Mouse (Mus musculus): ENCODE results near the gene Camta1.

Camta1 gene

DNA sequence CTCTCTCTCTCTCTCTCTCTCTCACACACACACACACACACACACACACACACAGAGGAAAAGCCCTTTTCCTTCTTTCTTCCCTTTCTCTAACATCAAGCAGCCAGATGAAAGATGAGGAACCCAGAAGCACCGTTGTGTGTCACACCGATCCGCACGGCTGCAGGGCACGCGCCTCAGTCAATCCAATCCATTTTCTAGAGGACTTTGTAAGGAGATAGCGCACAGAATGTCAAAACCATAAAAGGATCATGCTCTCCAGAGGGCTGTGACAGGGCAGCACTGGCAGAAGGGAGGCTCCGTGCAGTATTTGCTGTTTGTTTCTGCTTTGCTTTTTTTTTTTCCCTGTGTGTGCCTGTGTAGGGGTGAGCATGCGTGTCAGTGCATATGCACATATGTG lies 258.1 kb downstream of the Camta1 start:
- no peak for DNase-seq (ENCODE audit: low spot score)

DNA sequence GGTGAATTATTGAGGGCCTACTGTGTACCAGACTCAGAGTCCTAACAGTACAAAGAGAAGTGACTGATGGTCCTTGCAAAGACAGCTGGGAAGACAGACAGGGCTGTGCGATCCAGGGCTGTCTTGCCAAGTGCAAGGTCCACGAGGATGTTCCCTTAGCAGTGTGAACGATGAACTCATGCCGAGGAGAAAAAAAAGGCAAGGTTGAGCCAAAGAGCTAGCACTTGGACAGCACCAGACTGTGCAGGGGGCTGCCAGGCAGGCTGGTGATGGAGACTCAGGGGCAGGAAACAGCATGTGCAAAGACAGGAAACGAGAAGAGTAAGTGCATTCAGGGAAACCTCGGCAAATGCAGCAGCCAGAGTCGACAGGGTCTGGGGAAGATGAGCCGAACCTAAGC lies 266.6 kb downstream of the Camta1 start:
- DNase-seq (ENCODE audit: low spot score) = no peak

DNA sequence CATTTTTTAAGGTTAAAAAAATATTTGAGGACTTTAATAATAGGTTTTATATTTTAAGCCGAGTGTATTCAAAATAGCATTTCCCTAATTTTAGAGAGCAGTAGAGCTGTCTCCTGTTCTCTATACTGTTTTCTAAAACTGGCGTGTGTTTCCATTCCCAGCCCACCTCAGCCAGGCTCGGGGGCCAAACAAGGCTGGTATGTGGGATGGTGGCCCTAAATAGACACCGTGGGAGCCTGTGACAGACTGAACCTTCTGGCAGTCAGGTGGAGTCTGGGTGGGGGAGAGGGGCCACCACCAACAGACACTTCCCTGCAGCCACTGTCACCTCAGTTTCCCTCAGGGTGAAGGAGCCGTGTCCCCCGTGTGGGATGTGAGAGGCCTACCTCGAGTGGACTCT lies 268.6 kb downstream of the Camta1 start:
- no peak for DNase-seq (ENCODE audit: low spot score)

DNA sequence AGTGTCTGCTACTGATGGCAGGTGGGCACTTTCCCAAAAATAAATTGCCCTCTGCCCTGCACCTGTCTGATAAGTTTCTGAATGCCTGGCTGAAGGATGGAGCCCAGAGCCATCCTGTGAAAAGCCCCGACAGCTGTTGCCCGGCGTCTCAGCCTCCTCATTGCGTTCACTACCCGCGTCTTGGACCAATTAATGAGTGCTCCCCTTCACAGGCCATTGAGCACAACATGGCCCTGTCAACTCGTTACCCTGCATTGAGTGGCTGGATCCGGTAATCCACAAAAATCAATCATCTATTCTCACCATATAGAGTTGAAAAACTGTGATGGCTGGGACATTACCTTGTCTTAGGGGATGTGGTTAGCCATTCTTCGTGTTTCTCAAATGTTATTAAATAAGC lies 275.6 kb downstream of the Camta1 start:
- no peak for DNase-seq (ENCODE audit: low spot score)

DNA sequence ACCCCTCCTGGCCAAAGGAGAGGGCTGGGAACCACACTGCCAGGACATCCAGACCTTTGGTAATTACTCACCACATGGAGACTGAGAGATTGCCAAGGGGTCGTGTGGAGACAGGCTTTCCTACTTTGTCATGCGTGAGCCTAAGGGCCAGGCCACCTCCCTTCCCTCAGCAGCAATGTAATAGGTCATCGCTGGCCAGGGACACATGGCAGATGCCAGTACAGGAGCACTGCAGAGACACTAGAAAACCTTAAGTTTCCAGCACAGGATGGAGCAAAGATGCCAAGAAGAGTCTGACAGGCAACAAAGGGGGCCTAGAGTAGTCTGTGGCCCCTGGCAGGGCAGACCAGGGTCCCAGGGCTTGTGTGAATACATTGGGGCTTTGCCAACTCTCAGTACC lies 283.7 kb downstream of the Camta1 start:
- no peak for DNase-seq (ENCODE audit: low spot score)

DNA sequence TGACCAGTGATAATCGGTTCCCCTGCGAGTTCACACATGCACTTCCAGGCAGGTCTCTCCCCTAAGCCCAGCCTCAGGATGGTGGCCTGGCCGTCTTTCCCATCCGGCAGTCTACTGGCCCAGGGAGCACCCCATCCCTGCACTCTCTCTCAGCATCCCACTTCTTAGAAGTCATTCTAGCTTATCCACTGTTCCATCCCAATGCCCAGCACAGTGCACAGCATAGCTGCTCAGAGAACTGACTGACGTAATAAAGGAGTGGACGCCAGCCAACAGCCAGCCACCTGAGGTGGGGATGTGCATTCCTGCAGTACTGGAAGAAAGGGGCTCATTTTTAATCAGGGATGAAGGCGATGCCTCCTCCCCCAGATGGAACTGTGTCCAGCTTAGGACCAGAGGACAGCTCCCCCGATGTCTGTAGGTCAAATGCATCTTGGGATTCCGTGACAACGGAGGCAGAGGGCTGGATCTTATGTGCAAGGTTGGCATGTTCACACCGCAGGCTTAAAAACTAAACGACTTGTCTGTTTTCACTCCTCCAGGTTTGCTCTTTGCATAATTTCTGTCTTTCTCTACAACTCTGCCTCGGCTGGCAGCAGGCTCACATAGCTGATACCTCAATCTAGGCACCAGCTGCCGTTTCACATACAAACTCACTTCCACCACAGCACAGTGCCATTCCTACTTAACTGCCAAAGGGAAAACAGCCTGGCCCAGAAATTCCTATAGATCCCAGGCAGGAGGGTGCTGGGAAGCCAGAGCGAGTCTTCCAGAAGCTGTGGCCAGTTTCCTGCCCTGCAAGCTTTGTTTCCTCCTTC lies 285.2 kb downstream of the Camta1 start:
- DNase-seq (ENCODE audit: low spot score) = no peak

DNA sequence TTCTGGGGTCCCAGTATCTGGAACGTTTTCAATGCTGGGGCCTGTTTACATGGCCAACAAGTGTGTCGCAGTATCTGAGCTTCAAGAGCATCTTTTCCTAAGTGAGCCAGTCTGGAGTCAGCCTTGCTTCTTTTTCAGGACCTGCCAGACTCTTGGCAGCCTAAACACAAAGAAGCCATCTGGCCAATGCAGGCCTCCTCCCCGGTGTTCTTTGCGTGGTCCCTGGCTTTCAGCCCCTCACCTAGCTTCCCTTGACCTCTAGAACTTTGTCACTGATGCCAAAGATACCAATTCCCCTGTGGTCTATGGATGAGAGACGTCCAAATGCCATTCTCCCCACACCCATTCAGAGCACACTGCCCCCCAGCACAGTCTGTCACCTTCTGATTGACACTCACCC lies 289.0 kb downstream of the Camta1 start:
- no peak for DNase-seq (ENCODE audit: low spot score)

DNA sequence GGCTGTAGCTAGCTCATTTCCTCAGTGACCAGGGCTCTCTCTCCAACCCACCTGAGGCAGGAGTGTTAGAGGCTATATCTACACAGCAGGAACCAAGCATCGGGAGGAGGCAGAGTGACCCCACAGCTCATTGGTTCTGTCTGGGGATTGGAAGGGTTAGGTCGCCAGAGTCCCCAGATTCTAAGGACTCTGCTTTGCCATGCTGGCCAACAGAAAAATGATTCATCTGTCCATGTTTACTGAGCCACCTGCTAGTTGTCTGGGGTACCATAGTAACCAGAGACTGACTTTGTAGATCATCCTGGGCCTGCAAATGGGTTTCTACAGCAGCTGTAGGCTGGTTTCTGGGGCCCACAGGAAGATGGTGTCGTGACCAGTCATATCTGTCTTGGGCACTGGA lies 292.1 kb downstream of the Camta1 start:
- no peak for DNase-seq (ENCODE audit: low spot score)

DNA sequence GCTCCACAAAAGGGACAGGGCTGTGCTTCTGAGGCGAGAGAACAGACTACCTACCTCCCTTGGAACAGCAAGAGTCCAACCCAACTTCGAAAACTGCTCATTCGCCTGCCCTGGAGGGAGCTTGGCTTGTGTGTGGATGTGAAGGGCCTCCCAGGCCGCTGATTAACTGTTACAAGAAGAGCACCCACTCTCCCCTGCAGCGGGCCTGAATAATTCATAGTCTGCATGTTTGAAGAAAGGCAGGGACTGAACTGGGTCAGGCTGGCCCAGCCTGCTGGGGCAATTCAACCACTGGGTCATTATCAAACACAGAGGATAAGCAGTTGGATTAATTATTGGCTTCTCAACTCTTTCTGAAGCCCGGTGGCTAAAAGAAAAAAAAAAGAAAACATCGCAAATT lies 292.8 kb downstream of the Camta1 start:
- no peak for DNase-seq (ENCODE audit: low spot score)

DNA sequence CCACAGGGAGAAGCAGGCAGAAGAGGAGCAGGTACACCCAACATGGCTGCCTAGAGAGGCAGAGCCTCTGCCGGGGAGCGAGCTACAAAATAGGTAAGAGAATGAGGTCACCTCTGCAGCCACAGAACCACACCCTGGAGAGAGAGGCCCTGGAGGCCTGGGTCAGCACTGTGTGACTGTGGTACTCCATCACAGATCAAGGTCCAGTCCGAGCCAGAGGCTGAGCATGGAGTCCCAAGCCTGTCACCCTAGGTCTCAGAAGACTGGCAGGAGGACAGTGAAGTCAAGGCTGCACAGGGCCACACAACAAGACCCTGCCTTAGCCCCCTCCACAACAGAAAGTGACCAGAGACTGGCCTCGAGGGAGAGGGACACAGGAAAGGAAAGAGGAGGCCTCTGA lies 294.6 kb downstream of the Camta1 start:
- no peak for DNase-seq (ENCODE audit: low spot score)

DNA sequence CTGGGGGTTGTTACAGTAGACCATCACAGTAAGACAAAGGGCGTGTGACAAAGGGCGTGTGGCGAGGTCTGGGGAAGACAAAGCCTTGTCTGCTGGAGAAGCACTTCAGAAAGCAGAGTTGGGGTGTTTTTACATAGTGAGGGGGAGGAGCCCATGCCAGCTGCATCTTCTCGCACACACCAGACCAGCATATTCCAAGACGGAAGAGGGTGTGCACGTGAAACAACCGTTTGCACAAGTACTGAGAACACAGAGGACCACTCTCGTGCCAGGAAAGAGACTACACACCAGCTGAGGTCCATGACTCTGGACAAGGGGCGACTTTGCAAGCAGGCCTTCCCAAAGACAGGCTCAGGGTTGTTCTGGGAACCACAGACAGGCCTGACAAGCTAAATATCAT lies 306.2 kb downstream of the Camta1 start:
- DNase-seq (ENCODE audit: low spot score) = no peak

DNA sequence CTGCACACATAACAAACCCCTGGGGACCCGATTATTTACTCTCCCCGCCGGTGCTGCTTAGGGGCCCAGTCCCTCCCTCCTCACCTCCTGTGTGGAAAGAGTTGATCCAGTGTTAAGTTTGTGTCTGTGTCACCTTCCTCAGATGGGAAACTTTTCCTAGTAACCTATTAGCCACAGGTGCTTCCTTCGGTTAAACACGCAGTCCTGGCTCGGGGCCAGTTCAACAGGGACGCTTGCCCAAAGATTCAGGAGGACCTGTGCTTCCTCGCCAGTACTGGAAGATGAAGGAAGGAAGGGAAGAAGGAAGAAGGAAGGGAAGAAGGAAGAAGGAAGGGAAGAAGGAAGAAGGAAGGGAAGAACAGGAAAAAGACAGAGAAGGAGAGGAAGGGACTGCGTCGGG lies 312.2 kb downstream of the Camta1 start:
- no peak for DNase-seq (ENCODE audit: low spot score)

DNA sequence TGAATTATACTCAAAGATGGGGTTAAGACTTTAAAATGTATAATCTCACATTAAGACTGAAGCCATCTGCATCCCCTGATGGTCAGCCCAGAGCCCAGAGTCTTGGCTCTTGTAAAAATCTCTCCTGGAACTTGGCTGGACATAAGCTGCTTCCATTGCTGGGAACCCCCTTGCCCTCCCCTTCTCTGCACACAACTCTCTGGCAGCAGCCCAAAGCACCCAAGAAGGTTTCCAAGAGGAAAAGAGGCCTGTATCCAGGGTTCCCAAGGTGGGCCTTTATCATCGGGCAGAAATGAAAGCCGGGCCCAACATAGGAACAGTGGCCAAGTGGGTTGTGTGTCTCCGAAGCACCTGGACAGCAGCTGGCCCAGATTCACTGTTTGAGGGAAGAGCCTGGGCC lies 316.2 kb downstream of the Camta1 start:
- no peak for DNase-seq (ENCODE audit: low spot score)

DNA sequence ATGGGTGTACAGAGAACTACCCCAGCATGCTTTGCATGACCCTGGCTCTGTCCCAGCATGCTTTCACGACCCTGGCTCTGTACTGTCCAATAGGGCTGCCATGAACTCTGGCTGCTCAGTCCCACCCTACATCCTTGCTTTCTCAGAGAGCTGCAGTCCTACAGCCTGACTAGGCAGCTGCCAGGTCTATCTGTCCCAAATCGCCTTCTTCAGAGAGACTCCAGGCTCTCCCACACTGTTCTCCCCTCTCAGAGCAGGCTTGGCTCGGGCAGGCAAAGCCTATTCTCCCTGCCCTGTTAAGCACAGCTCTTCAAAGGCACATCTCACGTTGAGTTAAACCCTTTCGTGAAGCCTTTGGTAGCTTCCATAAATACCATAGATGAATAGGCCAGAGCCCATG lies 317.5 kb downstream of the Camta1 start:
- no peak for DNase-seq (ENCODE audit: low spot score)

DNA sequence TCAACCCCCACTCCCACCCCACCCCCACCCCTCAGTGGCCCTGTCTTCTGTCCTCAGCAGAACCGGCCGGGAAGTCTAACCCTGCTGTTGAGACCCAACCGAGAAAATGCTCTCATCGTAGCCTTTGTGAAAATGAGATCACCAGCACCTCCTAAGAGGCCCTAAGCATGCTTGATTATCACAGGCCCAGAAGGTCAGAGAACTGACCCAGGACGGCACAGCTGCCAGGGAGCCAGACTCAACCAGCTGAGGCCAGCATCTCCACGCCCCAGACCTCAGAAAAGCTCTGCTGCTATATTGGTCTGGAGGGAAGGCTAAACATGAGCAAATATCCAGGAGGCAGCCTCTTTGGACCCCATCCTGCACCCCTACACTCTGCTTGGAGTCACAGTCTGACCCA lies 321.1 kb downstream of the Camta1 start:
- DNase-seq (ENCODE audit: low spot score) = no peak

DNA sequence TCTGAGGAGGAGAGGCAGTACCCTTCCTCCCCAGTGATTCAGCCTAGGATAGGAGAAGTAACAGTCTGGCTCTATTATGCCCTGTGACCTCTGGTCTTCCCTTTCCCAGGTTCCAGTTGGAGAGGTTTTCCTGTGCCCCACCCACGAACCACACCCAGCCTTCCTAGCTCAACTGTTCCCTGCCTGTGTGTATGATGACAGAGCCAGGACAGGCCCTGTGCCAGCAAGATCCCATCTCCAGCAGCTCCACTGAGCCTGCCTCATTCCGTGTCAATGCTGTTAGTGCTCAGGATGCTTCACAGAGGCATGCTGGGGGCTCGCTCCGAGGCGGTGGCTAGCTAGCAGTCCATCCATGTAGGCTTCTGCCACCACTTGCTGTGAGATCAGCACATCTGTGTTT lies 321.8 kb downstream of the Camta1 start:
- DNase-seq (ENCODE audit: low spot score) = no peak

DNA sequence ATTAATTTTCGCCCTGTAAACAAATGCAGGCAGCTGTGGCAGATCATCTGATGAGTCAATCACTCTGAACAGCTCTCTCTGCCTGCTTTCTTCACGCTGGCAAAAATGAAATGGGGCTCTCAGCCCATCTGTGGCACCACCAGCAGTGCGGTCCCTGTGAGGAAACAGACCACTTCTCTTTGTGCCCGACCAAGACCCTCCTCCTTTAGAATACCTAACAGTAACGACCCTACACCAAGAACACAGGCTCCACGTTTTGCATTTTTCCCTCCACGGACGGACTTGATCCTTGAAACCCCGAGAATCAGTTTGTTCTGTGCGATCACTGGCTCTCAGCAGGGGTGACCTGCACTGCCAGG lies 322.5 kb downstream of the Camta1 start:
- no peak for DNase-seq (ENCODE audit: low spot score)

DNA sequence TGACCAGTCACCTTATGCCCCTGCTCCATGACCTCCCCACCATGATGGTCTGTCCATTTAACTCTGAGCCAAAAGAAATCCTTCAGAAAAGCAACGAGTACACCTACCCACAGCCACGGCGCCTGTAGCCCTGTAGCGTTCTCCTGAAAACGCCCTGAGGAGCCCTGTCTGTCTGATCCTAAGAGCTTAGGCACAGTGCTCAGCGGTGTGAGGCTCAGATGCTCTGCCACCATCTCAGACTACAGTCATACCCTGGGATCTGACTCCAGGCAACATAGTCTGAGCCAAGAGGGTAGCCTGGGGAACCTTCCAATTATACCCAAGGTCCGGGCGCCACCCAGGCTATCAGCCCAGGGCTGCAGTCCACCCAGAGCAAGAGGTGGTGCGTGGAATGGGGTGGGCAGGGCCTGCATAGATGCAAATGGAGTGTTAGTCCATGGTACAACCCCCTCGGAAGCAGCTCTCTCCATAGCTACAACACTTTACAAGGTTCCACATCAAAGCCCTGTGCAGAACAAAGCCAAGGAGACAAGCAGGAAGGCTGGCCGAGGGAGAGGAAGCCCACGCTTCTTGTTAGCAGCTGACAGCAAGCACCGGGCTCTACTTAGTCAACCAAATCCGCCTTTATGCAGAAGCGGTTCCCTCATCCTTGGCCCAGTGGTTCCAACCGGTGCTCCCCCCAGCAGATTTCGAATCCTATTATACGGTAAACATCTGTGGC lies 323.1 kb downstream of the Camta1 start:
- no peak for DNase-seq (ENCODE audit: low spot score)

DNA sequence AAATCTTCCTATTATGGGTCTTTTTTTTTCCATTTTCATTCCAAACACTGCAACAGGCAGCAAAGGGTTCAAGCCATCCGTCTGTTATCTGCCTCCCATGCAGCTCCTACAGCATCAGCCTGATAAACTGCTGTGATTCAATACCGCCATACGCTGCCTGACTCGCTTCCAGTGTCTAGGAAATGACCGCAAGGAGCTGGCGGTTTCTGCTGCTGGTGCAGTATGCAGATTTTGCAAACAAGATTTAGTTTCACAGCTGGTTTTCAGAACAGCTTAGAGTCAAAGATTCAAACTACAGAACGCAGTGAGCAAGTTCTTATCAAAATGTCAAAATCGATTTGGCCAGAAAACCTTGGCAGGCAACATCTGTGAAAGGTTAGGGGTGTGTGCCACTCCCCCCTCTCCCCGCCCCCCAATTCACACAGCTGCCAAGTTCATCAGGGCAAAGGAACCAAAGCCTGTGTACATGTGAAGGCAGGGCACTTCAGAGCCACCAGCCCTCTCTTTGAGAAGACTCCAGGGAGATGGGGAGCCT lies 325.7 kb downstream of the Camta1 start:
- DNase-seq (ENCODE audit: low spot score) = no peak

DNA sequence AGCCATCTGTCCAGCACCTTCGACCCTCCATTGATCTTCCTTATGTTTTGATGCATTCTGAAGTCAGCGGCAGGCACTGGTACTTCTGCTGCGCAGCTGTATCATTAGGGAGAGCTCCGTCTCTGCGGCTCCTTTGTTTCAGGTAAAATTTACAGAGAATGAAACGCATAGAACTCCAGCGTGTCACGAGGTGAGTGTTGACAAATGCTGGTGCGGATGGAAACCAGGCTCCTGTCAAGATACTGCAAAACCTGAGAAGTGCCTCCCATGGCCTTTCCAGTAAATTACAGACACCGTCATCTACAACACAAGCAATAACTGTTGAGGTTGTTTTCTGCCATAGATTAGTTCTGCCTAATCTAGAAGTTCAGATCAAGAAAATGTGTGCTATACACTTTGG lies 328.2 kb downstream of the Camta1 start:
- no peak for DNase-seq (ENCODE audit: low spot score)

DNA sequence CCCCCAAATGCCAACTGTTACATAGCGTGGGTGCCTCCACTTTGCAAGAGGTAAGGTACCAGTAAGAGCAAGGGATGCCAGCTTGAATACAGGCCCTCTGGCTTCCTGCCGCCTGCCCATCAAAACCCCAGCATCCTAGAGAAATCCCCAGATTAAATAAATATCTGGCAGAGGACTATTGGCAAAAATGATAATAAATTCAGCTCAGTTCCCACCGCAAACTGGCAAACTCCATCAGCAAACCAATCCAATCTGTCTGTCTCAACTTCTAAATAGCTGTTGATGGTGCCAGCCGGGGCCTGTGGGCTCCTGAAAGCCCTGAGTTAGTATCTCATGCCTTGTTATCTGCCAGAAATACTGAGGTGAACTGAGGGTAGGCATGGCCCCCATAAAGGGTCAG lies 333.2 kb downstream of the Camta1 start:
- no peak for DNase-seq (ENCODE audit: low spot score)

DNA sequence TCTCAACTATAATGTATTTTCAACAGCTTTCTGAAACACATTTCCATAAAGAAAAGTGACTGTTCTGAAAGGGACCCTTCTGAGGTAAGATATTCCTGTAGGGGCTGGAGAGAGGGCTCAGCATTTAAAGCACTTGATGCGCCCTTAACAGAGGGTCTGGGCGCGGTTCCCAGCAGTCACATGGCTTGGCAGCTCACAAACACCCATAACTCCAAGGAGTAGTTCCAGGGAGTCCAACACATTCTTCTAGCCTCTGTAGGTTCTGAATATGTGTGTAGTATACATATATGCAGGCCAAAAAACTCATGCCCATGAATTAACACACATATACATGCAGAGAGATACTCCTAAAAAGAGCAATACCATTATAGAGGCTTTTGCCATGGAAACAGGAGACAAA lies 333.9 kb downstream of the Camta1 start:
- DNase-seq (ENCODE audit: low spot score) = no peak

DNA sequence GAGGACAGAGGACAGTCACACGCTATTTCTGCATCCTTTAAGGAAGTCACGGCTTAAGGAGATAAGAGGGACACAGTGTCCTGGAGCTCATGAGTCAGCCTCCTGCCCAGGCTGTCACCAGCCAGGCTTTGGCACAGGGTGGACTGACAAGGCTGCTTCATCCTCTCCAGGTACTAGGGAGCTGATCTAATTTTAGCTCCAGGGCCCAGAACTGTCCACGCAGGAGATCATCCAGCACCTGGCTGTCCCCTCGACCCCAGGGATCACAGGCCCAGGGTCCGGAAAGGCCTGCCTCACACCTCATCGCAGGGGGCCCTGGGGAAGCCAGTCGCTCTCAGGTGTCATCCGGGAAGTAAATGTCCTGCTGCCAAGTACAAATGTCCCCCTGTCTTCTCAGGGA lies 341.6 kb downstream of the Camta1 start:
- no peak for DNase-seq (ENCODE audit: low spot score)

DNA sequence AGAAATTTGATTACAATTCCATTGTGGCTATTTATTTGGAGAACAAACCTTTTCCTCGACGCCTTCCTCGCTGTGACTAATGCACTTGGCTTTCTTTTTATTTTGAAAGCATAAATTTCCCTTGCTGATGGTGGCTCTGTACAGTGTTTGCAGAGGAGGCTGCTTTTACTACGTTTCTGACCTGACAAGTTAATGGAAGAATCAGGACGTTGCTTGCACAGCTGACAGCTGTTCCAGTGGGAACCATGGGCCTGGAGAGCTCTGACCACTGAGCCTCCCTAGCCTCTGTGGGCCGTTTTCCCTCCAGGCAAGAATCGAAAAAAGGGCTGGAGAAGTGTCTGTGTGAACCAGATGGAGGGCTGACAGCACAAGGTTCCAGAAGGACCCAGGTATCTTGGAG lies 342.7 kb downstream of the Camta1 start:
- DNase-seq (ENCODE audit: low spot score) = no peak

Measured in T-cell, adult 2 months (primary cell).